Mouse (Mus musculus): ENCODE data around the gene Adgrb2. TPM values are rescaled to one million over a fixed set of nuclear protein-coding genes. Genes with fewer than 3 reads are reported as not detected.

Adgrb2 gene
- polyA plus RNA-seq, 1 experiment: 0.08 TPM

DNA sequence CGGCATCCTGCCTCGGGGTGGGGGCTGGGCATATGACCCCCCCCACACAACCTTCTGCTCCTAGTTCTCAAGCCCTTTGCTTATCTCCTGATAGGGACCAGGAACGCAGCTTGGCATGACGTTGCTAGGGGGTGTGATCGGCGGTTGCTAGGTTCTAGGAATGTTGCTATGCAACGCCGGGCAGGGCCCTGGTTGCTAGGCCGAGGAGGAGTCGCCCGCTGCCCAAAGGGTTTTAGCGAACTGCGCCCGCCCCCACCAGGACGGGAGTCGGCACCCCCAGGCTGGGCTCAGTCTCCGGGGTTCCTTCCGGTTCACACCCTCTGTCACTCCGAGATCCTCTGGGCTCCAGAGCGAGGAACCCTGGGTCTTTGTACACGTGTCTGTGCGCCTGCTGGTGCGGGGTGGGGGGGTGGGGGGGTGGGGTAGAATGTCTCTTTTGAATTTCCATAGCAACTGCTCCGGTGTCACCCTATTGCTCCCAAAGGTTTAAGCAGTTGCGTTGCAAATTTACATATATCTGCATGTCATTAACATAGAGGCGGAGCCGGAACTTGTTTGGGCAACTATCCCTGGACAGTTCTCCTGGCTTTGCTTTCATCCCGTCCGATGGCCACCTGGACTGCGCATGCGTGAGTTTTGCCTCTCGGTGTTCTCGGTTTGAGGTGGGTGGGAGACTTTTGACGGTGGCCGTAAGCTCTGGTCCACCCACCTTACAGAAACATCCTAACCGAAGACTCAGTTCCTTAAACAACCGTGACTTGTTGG lies 24.3 kb upstream of the Adgrb2 start:
- no peaks in the 10 kb centered on the region for H3K36me3 ChIP-seq (ENCODE audit: control insufficient read depth, insufficient read depth)
- TF ChIP-seq TCF12 (IDR thresholded peaks at IDR 0.05; ENCODE audit: insufficient read depth, poor library complexity, severe bottlenecking) (no peak), POLR2A (IDR thresholded peaks at IDR 0.05; ENCODE audit: insufficient read length, low read depth) (no peak), MAX (IDR thresholded peaks at IDR 0.05; ENCODE audit: low read depth) (no peak), TCF3 (IDR thresholded peaks at IDR 0.05; ENCODE audit: insufficient read length, low read depth) (no peak), E2F4 (IDR thresholded peaks at IDR 0.05; ENCODE audit: insufficient read depth) (no peak), CEBPB (IDR thresholded peaks at IDR 0.05; ENCODE audit: insufficient read depth, poor library complexity, severe bottlenecking) (no peak)
- H3ac ChIP-seq (ENCODE audit: control insufficient read depth, insufficient read length): no peak overlapping the region
- H3K27me3 ChIP-seq (ENCODE audit: control insufficient read depth, insufficient read depth, insufficient read length): peaks cover 29% of the 10 kb centered on the region
- no peaks in the 10 kb centered on the region for H3K79me2 ChIP-seq (ENCODE audit: control insufficient read depth, insufficient read depth)
- peak overlapping the region; percentile 96 for H3K4me2 ChIP-seq (ENCODE audit: low read depth)
- peak overlapping the region; percentile 12 for H3K4me3 ChIP-seq

DNA sequence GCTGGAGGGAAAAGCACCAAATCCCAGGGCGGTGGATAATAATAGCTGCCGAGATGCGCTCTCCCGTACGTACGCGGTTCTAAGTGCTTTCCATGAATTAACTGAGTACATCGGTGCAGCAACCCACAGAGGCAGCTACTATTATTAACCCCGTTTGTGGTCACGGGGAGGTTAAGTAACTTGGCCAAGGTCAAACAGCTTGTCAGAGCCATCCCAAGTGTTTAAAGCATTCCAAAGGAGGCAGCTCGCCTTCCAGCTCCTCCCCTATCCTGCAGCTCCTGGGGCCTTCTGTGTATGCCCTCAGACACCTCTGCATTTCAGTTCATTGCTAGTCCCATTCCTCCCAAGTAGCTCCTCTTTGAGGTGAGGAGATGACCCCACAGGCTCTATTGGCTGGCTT lies 19.4 kb upstream of the Adgrb2 start:
- no peaks in the 10 kb centered on the region for H3K79me2 ChIP-seq (ENCODE audit: control insufficient read depth, insufficient read depth)

DNA sequence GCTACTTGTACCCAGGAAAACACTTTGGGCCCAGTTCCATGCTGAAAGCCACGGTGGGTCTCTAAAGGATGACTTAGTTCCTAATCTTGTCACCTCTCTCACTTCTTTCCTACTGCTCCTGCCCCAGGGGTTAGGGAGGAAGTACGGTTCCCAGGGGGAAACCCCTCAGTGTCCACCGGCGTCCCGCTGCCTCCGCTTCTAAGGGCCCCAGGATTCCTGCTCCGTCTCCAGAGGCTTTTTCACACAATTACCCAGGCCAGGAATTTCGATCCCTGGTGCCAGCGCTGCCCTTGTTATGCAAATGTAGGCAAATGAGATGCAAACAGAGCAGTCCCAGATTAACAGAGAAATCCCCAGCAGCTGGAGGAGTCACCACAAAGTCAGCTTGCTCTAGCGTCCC lies 18.5 kb upstream of the Adgrb2 start:
- no peak overlapping the region for H3ac ChIP-seq (ENCODE audit: control insufficient read depth, insufficient read length)
- TF ChIP-seq MYOD1 (IDR thresholded peaks at IDR 0.05; ENCODE audit: control insufficient read depth in 1 of 3, insufficient read length in 2 of 3, low read depth in 2 of 3) (no peak), POLR2AphosphoS2 (IDR thresholded peaks at IDR 0.05; ENCODE audit: insufficient read length, low read depth) (no peak), SRF (IDR thresholded peaks at IDR 0.05; ENCODE audit: control insufficient read depth, insufficient read length, low read depth) (no peak), REST (IDR thresholded peaks at IDR 0.05; ENCODE audit: insufficient read depth, insufficient read length) (no peak), MYOG (IDR thresholded peaks at IDR 0.05; ENCODE audit: control insufficient read depth in 1 of 3, insufficient read depth in 1 of 3, insufficient read length in 2 of 3, low read depth in 2 of 3) (no peak), TCF3 (IDR thresholded peaks at IDR 0.05; ENCODE audit: insufficient read length, low read depth) (no peak), TCF12 (IDR thresholded peaks at IDR 0.05; ENCODE audit: insufficient read depth, poor library complexity, severe bottlenecking) (no peak), E2F4 (IDR thresholded peaks at IDR 0.05; ENCODE audit: insufficient read depth) (no peak), USF1 (IDR thresholded peaks at IDR 0.05; ENCODE audit: low read depth) (no peak), CEBPB (IDR thresholded peaks at IDR 0.05; ENCODE audit: insufficient read depth, poor library complexity, severe bottlenecking) (no peak), POLR2A (IDR thresholded peaks at IDR 0.05; ENCODE audit: insufficient read length, low read depth) (no peak), MAX (IDR thresholded peaks at IDR 0.05; ENCODE audit: low read depth) (no peak)
- no peak overlapping the region for H3K4me2 ChIP-seq (ENCODE audit: low read depth)
- H3K79me2 ChIP-seq (ENCODE audit: control insufficient read depth, insufficient read depth): no peaks in the 10 kb centered on the region
- no peaks in the 10 kb centered on the region for H3K36me3 ChIP-seq (ENCODE audit: control insufficient read depth, insufficient read depth)
- H3K27me3 ChIP-seq (ENCODE audit: control insufficient read depth, insufficient read depth, insufficient read length): peaks cover 38% of the 10 kb centered on the region
- no peak overlapping the region for H3K4me3 ChIP-seq

More for the DNA sequence above, 19.4 kb upstream of the Adgrb2 start:
- Histone ChIP-seq H3K4me2 (ENCODE audit: low read depth) (no peak overlapping the region), H3K36me3 (ENCODE audit: control insufficient read depth, insufficient read depth) (no peaks in the 10 kb centered on the region), H3K27me3 (ENCODE audit: control insufficient read depth, insufficient read depth, insufficient read length) (peaks cover 35% of the 10 kb centered on the region), H3K4me3 (no peak overlapping the region), H3ac (ENCODE audit: control insufficient read depth, insufficient read length) (no peak overlapping the region)
- no peak for TF ChIP-seq SRF (IDR thresholded peaks at IDR 0.05; ENCODE audit: control insufficient read depth, insufficient read length, low read depth)
- no peak for TF ChIP-seq TCF12 (IDR thresholded peaks at IDR 0.05; ENCODE audit: insufficient read depth, poor library complexity, severe bottlenecking)
- no peak for TF ChIP-seq TCF3 (IDR thresholded peaks at IDR 0.05; ENCODE audit: insufficient read length, low read depth)
- TF ChIP-seq CEBPB (IDR thresholded peaks at IDR 0.05; ENCODE audit: insufficient read depth, poor library complexity, severe bottlenecking): no peak
- no peak for TF ChIP-seq USF1 (IDR thresholded peaks at IDR 0.05; ENCODE audit: low read depth)
- no peak for TF ChIP-seq E2F4 (IDR thresholded peaks at IDR 0.05; ENCODE audit: insufficient read depth)
- TF ChIP-seq MYOD1 (IDR thresholded peaks at IDR 0.05; ENCODE audit: control insufficient read depth in 1 of 3, insufficient read length in 2 of 3, low read depth in 2 of 3): no peak
- TF ChIP-seq POLR2AphosphoS2 (IDR thresholded peaks at IDR 0.05; ENCODE audit: insufficient read length, low read depth): no peak
- no peak for TF ChIP-seq MYOG (IDR thresholded peaks at IDR 0.05; ENCODE audit: control insufficient read depth in 1 of 3, insufficient read depth in 1 of 3, insufficient read length in 2 of 3, low read depth in 2 of 3)
- no peak for TF ChIP-seq MAX (IDR thresholded peaks at IDR 0.05; ENCODE audit: low read depth)
- no peak for TF ChIP-seq POLR2A (IDR thresholded peaks at IDR 0.05; ENCODE audit: insufficient read length, low read depth)
- TF ChIP-seq REST (IDR thresholded peaks at IDR 0.05; ENCODE audit: insufficient read depth, insufficient read length): no peak

DNA sequence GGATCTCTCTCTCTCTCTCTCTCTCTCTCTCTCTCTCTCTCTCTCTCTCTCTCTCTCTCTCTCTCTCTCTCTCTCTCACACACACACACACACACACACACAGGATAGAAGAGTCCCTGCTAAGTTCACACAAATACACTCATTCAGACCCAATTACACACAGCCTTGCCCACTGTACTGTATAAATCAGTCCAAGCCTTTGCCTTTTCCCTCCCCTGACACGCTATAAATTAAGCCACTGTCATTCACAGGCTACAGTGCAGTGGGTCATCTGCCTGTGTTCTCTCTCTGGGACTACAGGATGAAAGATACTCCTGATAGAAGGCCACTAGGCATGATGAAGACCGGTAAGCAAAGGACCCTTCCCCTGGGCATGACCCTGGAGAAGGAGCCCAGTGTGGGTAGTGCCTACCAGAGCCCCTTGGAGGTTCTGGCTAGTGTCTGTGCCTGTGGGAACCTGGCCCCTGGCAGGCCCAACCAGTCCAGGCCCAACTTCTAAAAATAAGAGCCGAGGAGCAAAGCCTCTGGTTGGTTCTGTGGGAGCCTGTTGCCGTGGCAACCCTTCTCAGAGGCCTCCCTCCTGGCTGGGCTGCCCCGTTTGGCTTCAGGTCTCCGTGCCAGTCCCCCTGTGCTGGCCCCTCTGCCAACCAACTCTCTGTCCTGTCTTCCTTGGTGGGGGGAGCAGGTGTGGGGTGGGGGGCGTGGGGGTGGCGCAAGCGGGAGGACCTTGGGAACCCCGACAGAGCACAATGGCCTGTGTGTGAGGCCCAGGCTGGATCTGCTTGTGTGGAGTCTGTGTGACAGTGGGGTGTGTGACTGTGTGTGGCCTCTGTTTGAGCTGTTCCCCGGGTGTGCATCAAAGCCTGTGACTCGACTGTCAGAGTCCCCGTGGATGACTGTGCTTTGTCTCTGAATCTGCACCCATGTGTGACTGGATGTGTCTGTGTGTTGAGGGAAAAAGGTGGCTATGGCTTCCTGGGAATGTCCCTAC lies 17.4 kb upstream of the Adgrb2 start:
- Histone ChIP-seq H3K27me3 (ENCODE audit: control insufficient read depth, insufficient read depth, insufficient read length) (peaks cover 37% of the 10 kb centered on the region), H3K4me2 (ENCODE audit: low read depth) (no peak overlapping the region), H3ac (ENCODE audit: control insufficient read depth, insufficient read length) (no peak overlapping the region), H3K79me2 (ENCODE audit: control insufficient read depth, insufficient read depth) (no peaks in the 10 kb centered on the region), H3K4me3 (no peak overlapping the region), H3K36me3 (ENCODE audit: control insufficient read depth, insufficient read depth) (no peaks in the 10 kb centered on the region)
- TF ChIP-seq TCF3 (IDR thresholded peaks at IDR 0.05; ENCODE audit: insufficient read length, low read depth) (no peak), POLR2AphosphoS2 (IDR thresholded peaks at IDR 0.05; ENCODE audit: insufficient read length, low read depth) (no peak), CEBPB (IDR thresholded peaks at IDR 0.05; ENCODE audit: insufficient read depth, poor library complexity, severe bottlenecking) (no peak), SRF (IDR thresholded peaks at IDR 0.05; ENCODE audit: control insufficient read depth, insufficient read length, low read depth) (no peak), REST (IDR thresholded peaks at IDR 0.05; ENCODE audit: insufficient read depth, insufficient read length) (no peak)
